Mouse (Mus musculus): ENCODE measurements around the gene Lrpprc. TPM values are rescaled to one million over a fixed set of nuclear protein-coding genes. Genes with fewer than 3 reads are reported as not detected.

Gene Lrpprc
- polyA plus RNA-seq, 1 experiment from 2014 or later, result 31.7 TPM

- Histone ChIP-seq H3K36me3 (ENCODE audit: control insufficient read depth, insufficient read depth, low read length) (peaks cover 10% of the 10 kb centered on the region), H3K9me3 (ENCODE audit: control insufficient read depth, low read length) (no peaks in the 10 kb centered on the region), H3K9ac (ENCODE audit: low read length) (no peak overlapping the region), H3K4me1 (replicated peaks; ENCODE audit: control insufficient read depth, insufficient read depth, low read length) (no peaks in the 10 kb centered on the region), H3K4me2 (ENCODE audit: low read depth, low read length) (no peak overlapping the region), H3K27me3 (ENCODE audit: control insufficient read depth, insufficient read depth, low read depth, low read length) (no peaks in the 10 kb centered on the region), H3K27ac (ENCODE audit: low read length) (no peak overlapping the region), H3K4me3 (ENCODE audit: low read length) (no peak overlapping the region)
- 60% methylated on average over 16 of the region's 16 CpGs for WGBS
- ATAC-seq (ENCODE audit: low read depth), result no peak
These were observed 74.2 kb downstream of the Lrpprc start for GRCm38 (mm10) chr17:84716252-84716872.

GRCm38 (mm10) chr17:84714930-84715329, 75.7 kb downstream of the Lrpprc start:
- Histone ChIP-seq H3K36me3 (ENCODE audit: control insufficient read depth, insufficient read depth, low read length) (peaks cover 10% of the 10 kb centered on the region), H3K9ac (ENCODE audit: low read length) (no peak overlapping the region), H3K27me3 (ENCODE audit: control insufficient read depth, insufficient read depth, low read depth, low read length) (no peaks in the 10 kb centered on the region), H3K4me2 (ENCODE audit: low read depth, low read length) (no peak overlapping the region), H3K27ac (ENCODE audit: low read length) (no peak overlapping the region), H3K4me3 (ENCODE audit: low read length) (no peak overlapping the region), H3K4me1 (replicated peaks; ENCODE audit: control insufficient read depth, insufficient read depth, low read length) (no peaks in the 10 kb centered on the region), H3K9me3 (ENCODE audit: control insufficient read depth, low read length) (no peaks in the 10 kb centered on the region)
- 62% methylated on average over 4 of the region's 4 CpGs for WGBS
- ATAC-seq (ENCODE audit: low read depth), result no peak

GRCm38 (mm10) chr17:84713563-84714164, 76.9 kb downstream of the Lrpprc start:
- no peak overlapping the region for H3K4me3 ChIP-seq (ENCODE audit: low read length)
- no peak overlapping the region for H3K4me2 ChIP-seq (ENCODE audit: low read depth, low read length)
- no peak overlapping the region for H3K9ac ChIP-seq (ENCODE audit: low read length)
- 85% methylated on average over 18 of the region's 18 CpGs for WGBS
- H3K4me1 ChIP-seq (replicated peaks; ENCODE audit: control insufficient read depth, insufficient read depth, low read length), result peaks cover 7% of the 10 kb centered on the region; the same call in 1 of the 2 replicates
- H3K36me3 ChIP-seq (ENCODE audit: control insufficient read depth, insufficient read depth, low read length), result peaks cover 10% of the 10 kb centered on the region
- H3K9me3 ChIP-seq (ENCODE audit: control insufficient read depth, low read length), result no peaks in the 10 kb centered on the region
- no peak for ATAC-seq (ENCODE audit: low read depth)
- H3K27ac ChIP-seq (ENCODE audit: low read length), result no peak overlapping the region
- no peaks in the 10 kb centered on the region for H3K27me3 ChIP-seq (ENCODE audit: control insufficient read depth, insufficient read depth, low read depth, low read length)

GRCm38 (mm10) chr17:84709403-84709851, 81.2 kb downstream of the Lrpprc start:
- Histone ChIP-seq H3K9me3 (ENCODE audit: control insufficient read depth, low read length) (no peaks in the 10 kb centered on the region), H3K4me2 (ENCODE audit: low read depth, low read length) (peak overlapping the region; percentile 33), H3K4me3 (ENCODE audit: low read length) (no peak overlapping the region), H3K4me1 (replicated peaks; ENCODE audit: control insufficient read depth, insufficient read depth, low read length) (peaks cover 7% of the 10 kb centered on the region; the same call in 1 of the 2 replicates), H3K36me3 (ENCODE audit: control insufficient read depth, insufficient read depth, low read length) (peaks cover 8% of the 10 kb centered on the region; the same call in 1 of the 2 replicates), H3K27me3 (ENCODE audit: control insufficient read depth, insufficient read depth, low read depth, low read length) (no peaks in the 10 kb centered on the region), H3K27ac (ENCODE audit: low read length) (no peak overlapping the region), H3K9ac (ENCODE audit: low read length) (no peak overlapping the region)
- ATAC-seq (ENCODE audit: low read depth), result peak; percentile 54; the same call in 1 of the 2 replicates
- whole genome bisulfite sequencing, result 40% methylated on average over 17 of the region's 17 CpGs

- WGBS, result 67% methylated on average over 7 of the region's 7 CpGs
- no peak overlapping the region for H3K4me2 ChIP-seq (ENCODE audit: low read depth, low read length)
- no peaks in the 10 kb centered on the region for H3K27me3 ChIP-seq (ENCODE audit: control insufficient read depth, insufficient read depth, low read depth, low read length)
- H3K4me1 ChIP-seq (replicated peaks; ENCODE audit: control insufficient read depth, insufficient read depth, low read length), result peaks cover 7% of the 10 kb centered on the region; the same call in 1 of the 2 replicates
- H3K4me3 ChIP-seq (ENCODE audit: low read length), result no peak overlapping the region
- no peak overlapping the region for H3K27ac ChIP-seq (ENCODE audit: low read length)
- peaks cover 12% of the 10 kb centered on the region for H3K36me3 ChIP-seq (ENCODE audit: control insufficient read depth, insufficient read depth, low read length)
- ATAC-seq (ENCODE audit: low read depth), result no peak
- H3K9me3 ChIP-seq (ENCODE audit: control insufficient read depth, low read length), result no peaks in the 10 kb centered on the region
- H3K9ac ChIP-seq (ENCODE audit: low read length), result no peak overlapping the region
These were observed 81.8 kb downstream of the Lrpprc start for GRCm38 (mm10) chr17:84708818-84709217.

GRCm38 (mm10) chr17:84707407-84707806, 83.2 kb downstream of the Lrpprc start:
- H3K4me3 ChIP-seq (ENCODE audit: low read length), result no peak overlapping the region
- H3K36me3 ChIP-seq (ENCODE audit: control insufficient read depth, insufficient read depth, low read length), result peaks cover 9% of the 10 kb centered on the region
- peaks cover 7% of the 10 kb centered on the region; the same call in 1 of the 2 replicates for H3K4me1 ChIP-seq (replicated peaks; ENCODE audit: control insufficient read depth, insufficient read depth, low read length)
- 62% methylated on average over 4 of the region's 4 CpGs for WGBS
- H3K9ac ChIP-seq (ENCODE audit: low read length), result no peak overlapping the region
- H3K9me3 ChIP-seq (ENCODE audit: control insufficient read depth, low read length), result no peaks in the 10 kb centered on the region
- no peak for ATAC-seq (ENCODE audit: low read depth)
- no peak overlapping the region for H3K4me2 ChIP-seq (ENCODE audit: low read depth, low read length)
- H3K27me3 ChIP-seq (ENCODE audit: control insufficient read depth, insufficient read depth, low read depth, low read length), result no peaks in the 10 kb centered on the region
- H3K27ac ChIP-seq (ENCODE audit: low read length), result no peak overlapping the region

GRCm38 (mm10) chr17:84698727-84699126, 91.9 kb downstream of the Lrpprc start:
- ATAC-seq (ENCODE audit: low read depth), result peak; percentile 37; the same call in 1 of the 2 replicates
- 19% methylated on average over 5 of the region's 5 CpGs for WGBS
- Histone ChIP-seq H3K9me3 (ENCODE audit: control insufficient read depth, low read length) (no peaks in the 10 kb centered on the region), H3K4me1 (replicated peaks; ENCODE audit: control insufficient read depth, insufficient read depth, low read length) (no peaks in the 10 kb centered on the region), H3K4me3 (ENCODE audit: low read length) (no peak overlapping the region), H3K27ac (ENCODE audit: low read length) (no peak overlapping the region), H3K27me3 (ENCODE audit: control insufficient read depth, insufficient read depth, low read depth, low read length) (no peaks in the 10 kb centered on the region), H3K4me2 (ENCODE audit: low read depth, low read length) (no peak overlapping the region), H3K36me3 (ENCODE audit: control insufficient read depth, insufficient read depth, low read length) (no peaks in the 10 kb centered on the region), H3K9ac (ENCODE audit: low read length) (no peak overlapping the region)

- Histone ChIP-seq H3K27me3 (ENCODE audit: control insufficient read depth, insufficient read depth, low read depth, low read length) (no peaks in the 10 kb centered on the region; the same call in 1 of the 2 replicates), H3K9me3 (ENCODE audit: control insufficient read depth, low read length) (no peaks in the 10 kb centered on the region), H3K9ac (ENCODE audit: low read length) (no peak overlapping the region), H3K27ac (ENCODE audit: low read length) (no peak overlapping the region), H3K4me2 (ENCODE audit: low read depth, low read length) (no peak overlapping the region), H3K36me3 (ENCODE audit: control insufficient read depth, insufficient read depth, low read length) (no peaks in the 10 kb centered on the region), H3K4me3 (ENCODE audit: low read length) (no peak overlapping the region), H3K4me1 (replicated peaks; ENCODE audit: control insufficient read depth, insufficient read depth, low read length) (no peaks in the 10 kb centered on the region)
- WGBS, result 60% methylated on average over 6 of the region's 6 CpGs
- ATAC-seq (ENCODE audit: low read depth), result no peak
These were observed 94.1 kb downstream of the Lrpprc start for GRCm38 (mm10) chr17:84696537-84696936.

GRCm38 (mm10) chr17:84693741-84694140, 96.8 kb downstream of the Lrpprc start:
- no peaks in the 10 kb centered on the region for H3K9me3 ChIP-seq (ENCODE audit: control insufficient read depth, low read length)
- no peak overlapping the region for H3K4me2 ChIP-seq (ENCODE audit: low read depth, low read length)
- no peak for ATAC-seq (ENCODE audit: low read depth)
- no peaks in the 10 kb centered on the region for H3K4me1 ChIP-seq (replicated peaks; ENCODE audit: control insufficient read depth, insufficient read depth, low read length)
- 63% methylated on average over 2 of the region's 2 CpGs for WGBS
- H3K27me3 ChIP-seq (ENCODE audit: control insufficient read depth, insufficient read depth, low read depth, low read length), result no peaks in the 10 kb centered on the region; the same call in 1 of the 2 replicates
- H3K36me3 ChIP-seq (ENCODE audit: control insufficient read depth, insufficient read depth, low read length), result no peaks in the 10 kb centered on the region
- no peak overlapping the region for H3K4me3 ChIP-seq (ENCODE audit: low read length)
- H3K9ac ChIP-seq (ENCODE audit: low read length), result no peak overlapping the region
- H3K27ac ChIP-seq (ENCODE audit: low read length), result no peak overlapping the region

All from lung, embryonic 16.5 days (tissue).